Mouse (Mus musculus) neural tube, embryonic 11.5 days (tissue): Measurements from ENCODE around the gene Os9. TPM values are rescaled to one million over a fixed set of nuclear protein-coding genes. Genes with fewer than 3 reads are reported as not detected.
"Not testable (repeated sequence)": the region's sequence is repeated elsewhere in the genome, so short reads cannot be mapped to it uniquely, and the experiment has no call there.

Source experiments
- ATAC-seq: fragments of 200-750 bp; cut with Nextera tagmentation; 2 replicates; pipeline ENCODE4 v1.8.0; 2017; ENCODE audit warnings: moderate number of reproducible peaks, mild to moderate bottlenecking, moderate TSS enrichment, moderate library complexity; ENCODE audit not compliant: insufficient read depth, low FRiP score, low TSS enrichment
- DNase-seq: peaks from one replicate; pipeline ENCODE4 v3.0.0-alpha.2; 2015; ENCODE audit warnings: low spot score
- H3K27ac ChIP-seq: fragments of 300-500 bp; sonication (generic); 2 replicates; pipeline ENCODE4 v1.5.1; 2014; ENCODE audit warnings: low read depth, mild to moderate bottlenecking, low read length
- H3K27me3 ChIP-seq: fragments of 300-500 bp; sonication (generic); 2 replicates; pipeline ENCODE4 v1.6.1; 2014; ENCODE audit warnings: mild to moderate bottlenecking, low read length, mixed read lengths; ENCODE audit not compliant: control insufficient read depth, insufficient read depth
- H3K36me3 ChIP-seq: fragments of 300-500 bp; sonication (generic); 2 replicates; pipeline ENCODE4 v1.6.1; 2014; ENCODE audit warnings: mild to moderate bottlenecking, low read length, moderate library complexity, mixed read lengths; ENCODE audit not compliant: control insufficient read depth, insufficient read depth
- H3K4me1 ChIP-seq: fragments of 300-500 bp; sonication (generic); 2 replicates; pipeline ENCODE4 v1.6.1; 2014; ENCODE audit warnings: low read length, mixed read lengths; ENCODE audit not compliant: control insufficient read depth, insufficient read depth
- H3K4me2 ChIP-seq: fragments of 300-500 bp; sonication (generic); 2 replicates; pipeline ENCODE4 v1.6.1; 2014; ENCODE audit warnings: low read depth, mild to moderate bottlenecking, moderate library complexity
- H3K4me3 ChIP-seq: fragments of 300-500 bp; sonication (generic); 2 replicates; pipeline ENCODE4 v1.5.1; 2014; ENCODE audit warnings: low read depth, low read length
- H3K9ac ChIP-seq: fragments of 300-500 bp; sonication (generic); 2 replicates; pipeline ENCODE4 v1.6.1; 2014; ENCODE audit warnings: mild to moderate bottlenecking, low read length
- H3K9me3 ChIP-seq: fragments of 300-500 bp; sonication (generic); 2 replicates; pipeline ENCODE4 v1.6.1; 2016; ENCODE audit warnings: low read length; ENCODE audit not compliant: control insufficient read depth
- WGBS: fragments of 180-500 bp; shearing (Covaris S2); extraction: QIAGEN DNeasy Blood & Tissue Kit; methylation state at CpG from one replicate; pipeline ENCODE4 v1.1.7; 2014; 5-methylcytosine and 5-hydroxymethylcytosine counted together
- polyA plus RNA-seq: library from polyadenylated mRNA; unstranded; fragments of >200 nt; fragmentation: Nextera tagmentation; extraction: Ambion mirVana; gene quantifications from 2 replicates; pipeline ENCODE4 v1.2.1, GENCODE M21; 2014

The Os9 gene
- polyA plus RNA-seq, 1 experiment from 2014 or later = 68.9 TPM

DNA sequence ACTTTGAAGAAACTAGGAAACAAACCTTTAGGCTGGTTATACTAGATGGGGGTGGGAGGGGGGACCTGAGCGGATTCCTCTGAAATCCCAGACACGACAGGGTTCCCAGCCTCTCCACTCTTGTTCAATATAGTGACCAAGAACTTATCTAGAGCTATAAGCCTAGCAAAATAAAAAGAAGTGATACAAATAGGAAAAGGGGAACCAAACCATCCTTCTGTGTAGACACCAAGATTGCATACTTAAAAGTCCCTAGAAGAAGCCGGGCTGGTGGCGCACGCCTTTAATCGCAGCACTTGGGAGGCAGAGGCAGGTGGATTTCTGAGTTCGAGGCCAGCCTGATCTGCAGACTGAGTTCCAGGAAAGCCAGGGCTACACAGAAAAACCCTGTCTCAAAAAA, 32.4 kb upstream of the Os9 start:
- Histone ChIP-seq H3K36me3 (no peaks in the 10 kb centered on the region), H3K9me3 (no peaks in the 10 kb centered on the region), H3K9ac (no peak overlapping the region), H3K27me3 (no peaks in the 10 kb centered on the region), H3K4me2 (no peak overlapping the region), H3K27ac (no peak overlapping the region), H3K4me1 (no peaks in the 10 kb centered on the region), H3K4me3 (no peak overlapping the region)
- DNase-seq (no peak), ATAC-seq (no peak)
- WGBS = 95% methylated on average over 7 of the region's 7 CpGs

DNA sequence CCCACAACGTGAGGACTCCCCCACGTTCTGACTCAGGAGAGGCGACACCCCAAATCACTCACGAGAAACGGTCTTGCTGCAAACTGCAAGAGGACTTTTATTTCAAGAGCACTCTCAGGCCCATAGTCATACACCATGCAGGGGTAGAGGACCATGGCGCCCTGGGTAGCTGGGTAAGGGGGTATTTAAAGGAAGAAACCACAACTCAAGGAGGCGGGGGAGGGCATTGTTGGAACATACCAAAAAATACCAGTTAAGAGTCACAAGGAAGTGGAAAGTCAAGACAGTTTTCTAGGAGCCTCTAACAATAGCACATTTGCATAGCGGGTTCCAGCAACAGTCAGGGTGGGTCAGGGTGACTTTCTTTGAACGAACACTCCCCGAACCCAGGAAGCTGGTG, 31.6 kb upstream of the Os9 start:
- not testable (repeated sequence) for ATAC-seq, H3K4me2 ChIP-seq, H3K9me3 ChIP-seq, H3K4me1 ChIP-seq, H3K36me3 ChIP-seq, H3K9ac ChIP-seq, H3K4me3 ChIP-seq, H3K27me3 ChIP-seq, H3K27ac ChIP-seq, DNase-seq
- 91% methylated on average over 10 of the region's 10 CpGs for WGBS

DNA sequence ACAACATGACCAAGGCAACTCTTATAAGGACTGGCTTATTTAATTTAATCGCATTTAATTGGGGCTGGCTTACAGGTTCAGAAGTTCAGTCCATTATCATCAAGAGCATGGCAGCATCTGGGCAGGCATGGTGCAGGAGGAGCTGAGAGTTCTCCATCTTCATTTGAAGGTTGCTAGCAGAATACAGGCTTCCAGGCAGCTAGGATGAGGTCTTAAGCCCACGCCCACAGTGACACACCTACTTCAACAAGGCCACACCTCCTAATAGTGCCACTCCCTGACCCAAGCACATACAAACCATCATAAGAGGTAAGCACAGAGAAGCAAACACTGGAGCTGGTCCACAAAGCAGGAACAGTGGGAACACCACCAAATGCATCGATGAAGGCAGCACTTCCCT, 30.3 kb upstream of the Os9 start:
- WGBS = 79% methylated on average over 3 of the region's 3 CpGs
- DNase-seq, ATAC-seq, H3K4me2 ChIP-seq, H3K36me3 ChIP-seq, H3K9me3 ChIP-seq, H3K4me3 ChIP-seq, H3K27me3 ChIP-seq, H3K27ac ChIP-seq, H3K9ac ChIP-seq, H3K4me1 ChIP-seq: not testable (repeated sequence)

- no peak overlapping the region for H3K4me3 ChIP-seq
- no peak overlapping the region for H3K9ac ChIP-seq
- no peaks in the 10 kb centered on the region for H3K9me3 ChIP-seq
- H3K4me1 ChIP-seq = no peaks in the 10 kb centered on the region
- DNase-seq (no peak), ATAC-seq (no peak)
- no peak overlapping the region for H3K27ac ChIP-seq
- no peaks in the 10 kb centered on the region for H3K36me3 ChIP-seq
- H3K27me3 ChIP-seq = no peaks in the 10 kb centered on the region
- no peak overlapping the region for H3K4me2 ChIP-seq
- WGBS = 89% methylated on average over 4 of the region's 4 CpGs
Measured at GRCm38 (mm10) chr10:127150471-127150872, 29.5 kb upstream of the Os9 start.

DNA sequence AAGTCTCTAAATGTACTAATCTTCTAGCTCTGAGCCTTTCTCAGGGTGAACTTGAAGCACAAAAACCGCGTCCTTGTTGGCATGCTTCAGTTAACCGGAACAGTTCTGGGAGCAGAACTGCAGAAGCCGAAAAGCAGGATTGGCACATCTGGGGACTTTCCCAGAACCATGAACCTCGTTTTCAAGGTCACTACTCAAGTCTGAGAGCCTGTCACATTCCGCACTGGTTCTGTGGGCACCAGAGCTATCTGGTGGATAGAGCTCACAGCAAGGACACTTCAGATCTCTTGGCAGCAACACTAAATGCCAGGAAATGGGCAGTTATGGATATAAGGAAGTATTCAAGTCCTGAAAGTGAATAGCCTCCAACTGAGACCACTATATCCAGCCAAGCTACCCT, 26.2 kb upstream of the Os9 start:
- H3K9me3 ChIP-seq = no peaks in the 10 kb centered on the region

DNA sequence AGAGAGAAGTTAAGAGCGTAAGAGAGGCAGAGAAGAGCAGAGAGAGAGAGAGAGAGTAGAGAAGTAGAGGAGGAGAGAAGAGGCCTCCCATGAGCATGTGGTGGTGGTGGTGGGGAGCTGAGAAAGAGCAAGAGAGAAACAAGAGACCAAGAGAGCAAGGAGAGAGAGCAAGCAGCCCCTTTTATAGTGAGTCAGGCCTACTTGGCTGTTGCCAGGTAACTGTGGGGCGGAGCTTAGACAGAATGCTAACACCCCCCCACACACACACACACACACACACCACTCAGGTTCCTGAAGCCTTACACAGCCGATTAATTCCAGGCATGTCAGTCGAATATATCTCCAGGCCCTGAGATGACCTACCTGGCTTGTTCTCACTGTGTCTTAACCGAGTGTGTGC, 24.4 kb upstream of the Os9 start:
- Histone ChIP-seq H3K4me3 (no peak overlapping the region), H3K9me3 (no peaks in the 10 kb centered on the region), H3K36me3 (no peaks in the 10 kb centered on the region), H3K27ac (no peak overlapping the region), H3K9ac (no peak overlapping the region), H3K4me1 (no peaks in the 10 kb centered on the region), H3K4me2 (no peak overlapping the region), H3K27me3 (no peaks in the 10 kb centered on the region)
- DNase-seq (no peak), ATAC-seq (no peak)
- WGBS = 83% methylated on average over 5 of the region's 5 CpGs

More for the DNA sequence above, 26.2 kb upstream of the Os9 start:
- DNase-seq = no peak
- Histone ChIP-seq H3K27me3 (no peaks in the 10 kb centered on the region), H3K4me1 (no peaks in the 10 kb centered on the region), H3K9ac (no peak overlapping the region), H3K4me2 (no peak overlapping the region), H3K27ac (no peak overlapping the region), H3K36me3 (no peaks in the 10 kb centered on the region), H3K4me3 (no peak overlapping the region)
- WGBS = 84% methylated on average over 6 of the region's 6 CpGs
- no peak for ATAC-seq

- H3K36me3 ChIP-seq = no peaks in the 10 kb centered on the region
- no peak overlapping the region for H3K9ac ChIP-seq
- H3K4me1 ChIP-seq = no peaks in the 10 kb centered on the region
- ATAC-seq (no peak), DNase-seq (no peak)
- 90% methylated on average over 7 of the region's 7 CpGs for WGBS
- no peak overlapping the region for H3K4me2 ChIP-seq
- H3K9me3 ChIP-seq = no peaks in the 10 kb centered on the region
- no peak overlapping the region for H3K4me3 ChIP-seq
- H3K27ac ChIP-seq = no peak overlapping the region
- H3K27me3 ChIP-seq = no peaks in the 10 kb centered on the region
Measured at GRCm38 (mm10) chr10:127144536-127144935, 23.6 kb upstream of the Os9 start.

DNA sequence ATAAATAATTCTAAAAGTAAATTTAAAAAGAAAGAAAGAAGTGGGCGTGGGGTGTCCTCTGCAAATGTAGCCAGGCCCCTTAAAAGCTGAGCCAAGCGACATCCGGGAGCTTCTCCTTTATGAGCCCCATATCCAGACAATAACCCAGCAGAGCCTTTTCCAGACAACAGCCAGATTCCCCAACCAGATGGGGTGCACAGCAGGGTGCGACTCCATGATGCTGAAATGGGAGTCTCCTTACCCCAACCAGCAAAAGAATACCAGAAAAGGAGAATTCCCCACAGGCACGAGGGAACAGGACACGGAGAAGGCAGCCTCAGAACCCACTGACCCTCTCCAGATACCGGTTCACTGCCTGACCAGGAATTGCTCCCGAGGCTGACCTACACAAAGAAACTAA, 22.3 kb upstream of the Os9 start:
- no peaks in the 10 kb centered on the region for H3K4me1 ChIP-seq
- H3K9me3 ChIP-seq = no peaks in the 10 kb centered on the region
- no peak overlapping the region for H3K9ac ChIP-seq
- no peak overlapping the region for H3K4me3 ChIP-seq
- H3K27ac ChIP-seq = no peak overlapping the region
- no peaks in the 10 kb centered on the region for H3K27me3 ChIP-seq
- no peaks in the 10 kb centered on the region for H3K36me3 ChIP-seq
- 73% methylated on average over 8 of the region's 8 CpGs for WGBS
- H3K4me2 ChIP-seq = no peak overlapping the region
- no peak for DNase-seq
- ATAC-seq = no peak

- H3K27ac ChIP-seq = no peak overlapping the region
- H3K4me2 ChIP-seq = no peak overlapping the region
- no peaks in the 10 kb centered on the region for H3K9me3 ChIP-seq
- H3K4me3 ChIP-seq = no peak overlapping the region
- 82% methylated on average over 8 of the region's 8 CpGs for WGBS
- no peak for DNase-seq
- ATAC-seq = no peak
- H3K36me3 ChIP-seq = no peaks in the 10 kb centered on the region
- no peaks in the 10 kb centered on the region for H3K4me1 ChIP-seq
- no peaks in the 10 kb centered on the region for H3K27me3 ChIP-seq
- no peak overlapping the region for H3K9ac ChIP-seq
Measured at GRCm38 (mm10) chr10:127141500-127141899, 20.6 kb upstream of the Os9 start.
